Mouse (Mus musculus): Measurements from ENCODE around the gene Aspdh.

Gene Aspdh

GRCm38 (mm10) chr7:44465111-44465510 lies at the start of gene Aspdh:
Gene Aspdh (plus strand): TSS chr7:44465391.
- no peak for DNase-seq (ENCODE audit: low read depth)

GRCm38 (mm10) chr7:44427666-44428065 lies 37.5 kb upstream of the Aspdh start:
- no peak for DNase-seq (ENCODE audit: low read depth)

GRCm38 (mm10) chr7:44428171-44428950 lies 36.8 kb upstream of the Aspdh start:
- no peak for DNase-seq (ENCODE audit: low read depth)

- DNase-seq (ENCODE audit: low read depth), result no peak
Observed at GRCm38 (mm10) chr7:44428968-44429521, 36.1 kb upstream of the Aspdh start, which contains the start of gene Lrrc4b. Gene Lrrc4b (plus strand): TSS chr7:44429018.

GRCm38 (mm10) chr7:44429534-44430488 lies 35.4 kb upstream of the Aspdh start:
- no peak for DNase-seq (ENCODE audit: low read depth)

- no peak for DNase-seq (ENCODE audit: low read depth)
Observed at GRCm38 (mm10) chr7:44432550-44432949, 32.6 kb upstream of the Aspdh start.

- DNase-seq (ENCODE audit: low read depth), result peak; percentile 64
Observed at GRCm38 (mm10) chr7:44433371-44433770, 31.8 kb upstream of the Aspdh start.

- DNase-seq (ENCODE audit: low read depth), result no peak
Observed at GRCm38 (mm10) chr7:44434089-44434488, 31.1 kb upstream of the Aspdh start.

GRCm38 (mm10) chr7:44435796-44436195 lies 29.4 kb upstream of the Aspdh start:
- no peak for DNase-seq (ENCODE audit: low read depth)

GRCm38 (mm10) chr7:44436267-44436666 lies 28.9 kb upstream of the Aspdh start:
- DNase-seq (ENCODE audit: low read depth), result no peak

GRCm38 (mm10) chr7:44437188-44437587 lies 28.0 kb upstream of the Aspdh start:
- DNase-seq (ENCODE audit: low read depth), result no peak

GRCm38 (mm10) chr7:44437933-44438332 lies 27.3 kb upstream of the Aspdh start:
- no peak for DNase-seq (ENCODE audit: low read depth)

- no peak for DNase-seq (ENCODE audit: low read depth)
Observed at GRCm38 (mm10) chr7:44439696-44440095, 25.5 kb upstream of the Aspdh start.

GRCm38 (mm10) chr7:44440479-44440878 lies 24.7 kb upstream of the Aspdh start:
- DNase-seq (ENCODE audit: low read depth), result no peak

- no peak for DNase-seq (ENCODE audit: low read depth)
Observed at GRCm38 (mm10) chr7:44441180-44441579, 24.0 kb upstream of the Aspdh start.

- DNase-seq (ENCODE audit: low read depth), result no peak
Observed at GRCm38 (mm10) chr7:44441648-44442109, 23.5 kb upstream of the Aspdh start.

- no peak for DNase-seq (ENCODE audit: low read depth)
Observed at GRCm38 (mm10) chr7:44442407-44442821, 22.8 kb upstream of the Aspdh start.

GRCm38 (mm10) chr7:44443268-44444173 lies 21.7 kb upstream of the Aspdh start:
- no peak for DNase-seq (ENCODE audit: low read depth)

GRCm38 (mm10) chr7:44444886-44445527 lies 20.2 kb upstream of the Aspdh start:
- no peak for DNase-seq (ENCODE audit: low read depth)

- DNase-seq (ENCODE audit: low read depth), result no peak
Observed at GRCm38 (mm10) chr7:44445528-44445923, 19.7 kb upstream of the Aspdh start.
